Mouse (Mus musculus): ENCODE results near the gene Slc17a1.

Gene Slc17a1

DNA sequence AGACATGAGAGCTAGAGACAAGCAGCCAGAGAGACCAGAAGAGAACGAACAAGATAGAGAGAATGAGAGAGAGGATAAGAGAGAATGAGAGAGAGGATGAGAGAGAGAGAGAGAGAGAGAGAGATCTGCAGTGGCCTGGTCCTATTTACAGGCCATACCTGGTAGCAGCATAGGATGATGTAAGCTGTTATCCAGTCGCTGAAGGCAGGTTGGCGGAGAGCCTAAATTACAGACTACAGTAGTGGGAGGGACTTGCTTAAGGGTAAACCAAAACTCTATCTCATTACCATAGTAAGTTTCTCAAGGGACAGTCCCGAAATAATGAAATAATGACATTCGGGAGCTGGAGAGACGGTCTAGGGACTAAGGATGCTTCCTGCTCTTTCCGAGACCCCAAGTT is at the start of gene Slc17a1:
Gene Slc17a1, plus strand, starts transcription at position 346 of the 400 bp plus-strand sequence.
- in situ Hi-C loops (cut with MboI, MseI), result no loop called here

DNA sequence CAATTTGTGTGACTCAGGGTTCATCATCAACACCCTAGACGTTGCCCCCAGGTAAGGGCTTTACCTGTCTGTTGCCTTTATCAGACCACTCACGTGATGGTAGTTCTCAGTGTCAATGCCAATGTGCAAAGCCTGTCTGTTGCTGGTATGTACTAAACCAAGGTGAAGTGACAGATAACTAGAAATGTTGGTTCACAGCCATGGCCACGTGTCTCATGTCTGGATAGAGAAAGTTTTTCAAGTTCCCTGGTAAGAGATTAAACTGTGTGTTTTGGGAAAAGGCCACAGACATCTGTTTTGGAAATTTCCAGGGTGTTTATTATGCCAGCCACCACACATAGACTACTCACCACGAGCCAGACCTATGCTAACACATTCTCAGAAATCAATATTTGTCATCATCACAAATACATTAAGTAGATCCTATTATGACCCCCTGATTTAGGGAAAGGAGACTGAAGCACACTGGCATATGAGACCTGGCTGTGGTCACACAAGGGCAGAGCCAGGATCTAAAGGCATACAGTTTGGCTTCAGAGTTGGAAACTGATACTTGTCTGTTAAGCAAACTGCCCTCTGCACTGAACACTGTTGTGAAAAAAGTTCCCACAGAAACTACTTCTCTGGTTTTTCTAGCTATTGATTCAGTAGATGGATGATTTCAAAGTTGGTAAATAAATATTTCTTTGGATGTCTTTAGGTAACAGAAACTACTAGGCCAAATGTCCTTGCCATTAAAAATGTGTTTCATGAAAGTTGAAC is 47.2 kb upstream of the Slc17a1 start:
- in situ Hi-C loops (cut with MboI, MseI), result no loop called here

DNA sequence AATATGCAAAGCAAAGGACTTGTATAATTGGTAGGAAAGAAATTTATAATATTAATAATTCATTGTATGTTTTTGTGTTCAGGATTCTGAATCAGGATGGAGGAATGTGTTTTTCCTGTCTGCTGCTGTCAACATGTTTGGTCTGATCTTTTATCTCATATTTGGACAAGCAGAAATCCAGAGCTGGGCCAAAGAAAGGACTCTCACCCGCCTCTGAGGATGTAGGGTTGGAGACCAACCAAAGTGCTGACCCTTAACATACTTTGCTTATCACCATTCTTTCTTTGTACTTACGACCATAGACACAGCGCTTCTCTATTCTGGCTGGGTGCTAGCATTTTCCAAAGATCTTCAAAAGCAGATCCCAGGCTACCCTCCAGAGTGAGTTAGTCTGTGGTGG is 45.3 kb upstream of the Slc17a1 start:
- in situ Hi-C loops (cut with MboI, MseI), result no loop called here

- in situ Hi-C loops (cut with MboI, MseI), result no loop called here
These were observed 40.9 kb upstream of the Slc17a1 start for GRCm38 (mm10) chr13:23826606-23827005.

- in situ Hi-C loops (cut with MboI, MseI), result loop anchor here (10.0 kb wide), 1 partner anchor 462 kb away; no protein-coding TSS in a partner anchor
These were observed 34.5 kb upstream of the Slc17a1 start for GRCm38 (mm10) chr13:23833053-23833452.

DNA sequence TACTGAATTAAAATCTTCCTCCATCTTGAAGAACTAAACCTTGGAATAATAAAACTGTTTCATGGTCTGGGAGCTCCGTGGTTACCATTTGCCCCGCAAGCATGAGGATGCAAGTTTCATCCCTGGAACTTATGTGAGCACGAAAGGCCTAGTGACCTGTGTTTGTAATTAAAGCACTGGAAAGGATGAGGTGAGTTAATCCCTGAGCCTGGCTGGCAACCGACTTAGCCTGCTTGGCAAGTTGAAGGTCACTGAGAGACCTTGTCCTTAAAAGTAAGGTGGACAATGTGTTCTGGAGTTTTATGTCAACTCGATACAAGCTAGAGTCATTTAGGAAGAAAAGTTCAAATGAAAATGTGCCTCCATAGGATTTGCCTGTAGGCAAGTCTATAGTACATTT is 32.7 kb upstream of the Slc17a1 start:
- in situ Hi-C loops (cut with MboI, MseI), result loop anchor here (10.0 kb wide), 1 partner anchor 460 kb away; no protein-coding TSS in a partner anchor

DNA sequence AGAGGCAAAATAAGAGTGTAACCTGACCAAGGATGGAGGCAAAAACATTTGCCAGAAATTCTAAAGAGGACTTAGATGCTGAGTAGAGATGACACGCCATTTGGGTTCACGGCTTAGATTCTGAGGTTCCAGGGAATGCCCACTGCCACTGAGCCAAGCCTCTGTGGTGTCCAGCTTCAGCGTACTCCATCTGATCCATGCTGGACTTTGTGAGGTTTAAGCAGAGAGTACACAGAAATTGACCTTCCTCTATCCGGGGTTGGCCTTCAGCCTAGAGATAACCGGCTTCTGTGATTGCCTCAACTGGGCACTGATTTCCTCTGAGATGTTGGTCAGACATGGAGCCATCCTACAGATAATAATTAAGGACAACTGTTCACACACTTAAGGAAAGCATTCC is 30.9 kb upstream of the Slc17a1 start:
- in situ Hi-C loops (cut with MboI, MseI), result loop anchor here (10.0 kb wide), 1 partner anchor 458 kb away; no protein-coding TSS in a partner anchor

DNA sequence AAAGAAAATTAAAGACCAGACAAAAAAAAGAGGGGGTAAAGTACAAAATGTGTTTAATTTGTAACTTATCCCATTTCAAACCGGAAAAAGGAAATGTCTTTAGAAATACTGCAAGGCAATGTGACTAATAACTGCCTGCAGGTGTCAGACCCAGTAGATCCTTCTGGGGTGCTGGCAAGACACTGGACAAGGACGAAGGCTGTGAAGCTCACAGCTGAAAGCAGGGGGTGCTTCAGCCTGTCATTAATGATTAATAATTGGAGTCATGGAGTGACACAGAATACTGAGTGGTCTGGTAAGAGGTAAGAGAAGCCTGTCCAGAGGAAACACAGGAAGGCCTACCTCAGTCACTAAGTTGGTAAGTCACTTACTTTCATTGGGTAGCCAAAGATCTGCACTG is 28.2 kb upstream of the Slc17a1 start, which contains the start of gene Slc17a3:
Gene Slc17a3, plus strand, starts transcription at position 127 of the 400 bp plus-strand sequence.
- in situ Hi-C loops (cut with MboI, MseI), result loop anchor here (10.0 kb wide), 1 partner anchor 455 kb away; no protein-coding TSS in a partner anchor

DNA sequence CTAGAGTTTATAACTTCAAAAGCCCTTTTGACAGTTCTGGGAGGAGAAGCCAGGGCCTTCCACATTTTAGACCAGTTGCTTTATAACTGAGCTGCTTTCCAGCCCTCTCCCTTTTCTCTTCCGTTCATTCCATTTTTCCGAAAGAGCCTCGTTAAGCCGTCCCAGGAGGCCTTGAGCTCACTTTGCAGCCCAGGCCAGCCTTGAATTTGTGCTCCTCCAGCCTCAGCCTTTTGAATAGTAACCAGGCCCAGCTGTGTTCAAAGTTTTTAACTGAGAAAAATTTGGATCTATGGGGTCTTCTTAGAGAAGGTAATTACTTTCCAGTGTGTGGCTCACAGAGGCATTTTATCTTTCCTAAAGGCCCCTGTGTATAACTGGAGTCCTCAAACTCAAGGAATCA is 21.7 kb upstream of the Slc17a1 start:
- in situ Hi-C loops (cut with MboI, MseI), result no loop called here

DNA sequence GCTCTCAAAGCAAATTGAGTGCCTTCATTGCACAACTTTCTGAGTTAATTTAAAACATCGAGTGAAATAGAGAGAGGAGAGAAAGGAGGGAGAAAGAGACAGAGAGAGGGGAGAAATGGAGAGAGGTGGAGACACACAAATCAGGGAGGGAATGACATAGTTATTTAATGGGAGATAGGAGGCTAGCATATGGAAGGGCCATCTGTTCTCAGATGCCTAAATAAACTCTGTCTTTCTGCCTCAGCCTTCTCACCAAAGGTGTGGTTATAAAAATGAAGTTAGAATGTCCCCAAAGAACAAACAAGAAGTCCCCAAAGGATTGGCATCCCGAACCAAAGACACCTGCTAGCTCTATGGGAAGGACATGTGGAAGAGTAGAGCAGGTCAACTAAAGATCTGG is 18.3 kb upstream of the Slc17a1 start:
- in situ Hi-C loops (cut with MboI, MseI), result no loop called here

- in situ Hi-C loops (cut with MboI, MseI), result no loop called here
These were observed 11.1 kb upstream of the Slc17a1 start for GRCm38 (mm10) chr13:23856401-23856800.

GRCm38 (mm10) chr13:23861815-23862214 is 5.7 kb upstream of the Slc17a1 start:
- in situ Hi-C loops (cut with MboI, MseI), result no loop called here

GRCm38 (mm10) chr13:23864711-23865110 is 2.8 kb upstream of the Slc17a1 start:
- in situ Hi-C loops (cut with MboI, MseI), result no loop called here

DNA sequence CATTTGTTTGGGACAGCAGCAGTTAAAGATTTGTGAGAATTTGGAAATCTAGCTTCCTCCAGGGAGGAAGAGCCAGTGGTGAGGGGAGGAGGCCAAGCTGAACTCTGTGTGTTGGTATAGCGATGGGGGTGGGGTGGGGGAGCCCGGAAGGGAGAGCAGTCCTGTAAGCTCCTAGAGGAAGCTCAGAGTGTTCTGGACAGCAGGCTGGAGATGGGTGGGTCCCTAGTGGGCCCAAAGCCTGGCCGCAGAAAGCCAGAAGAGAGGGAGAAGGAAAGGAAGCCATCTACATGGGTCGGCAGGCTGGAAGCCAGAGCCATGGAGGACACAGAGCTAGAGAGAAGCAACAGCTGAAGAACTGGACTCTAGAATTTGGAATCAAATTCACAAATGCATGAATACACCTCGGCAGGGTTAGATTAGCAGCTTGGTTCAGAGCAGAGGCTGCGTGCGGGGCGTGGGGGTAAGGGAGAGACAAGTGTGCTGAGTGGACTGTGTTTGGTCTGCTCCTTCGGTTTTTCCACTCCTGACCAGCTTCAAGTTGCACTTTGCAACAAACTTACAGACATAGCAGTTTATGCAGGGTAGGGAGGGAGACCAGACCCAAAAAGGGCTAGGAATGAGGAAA is 1.4 kb upstream of the Slc17a1 start:
- in situ Hi-C loops (cut with MboI, MseI), result no loop called here

GRCm38 (mm10) chr13:23867000-23867399 is 550 bp upstream of the Slc17a1 start:
- in situ Hi-C loops (cut with MboI, MseI), result no loop called here

GRCm38 (mm10) chr13:23868790-23869533 is 1.4 kb downstream of the Slc17a1 start:
- in situ Hi-C loops (cut with MboI, MseI), result no loop called here

- in situ Hi-C loops (cut with MboI, MseI), result no loop called here
These were observed 2.4 kb downstream of the Slc17a1 start for GRCm38 (mm10) chr13:23869996-23870395.

- in situ Hi-C loops (cut with MboI, MseI), result no loop called here
These were observed 5.6 kb downstream of the Slc17a1 start for GRCm38 (mm10) chr13:23873141-23873540.

DNA sequence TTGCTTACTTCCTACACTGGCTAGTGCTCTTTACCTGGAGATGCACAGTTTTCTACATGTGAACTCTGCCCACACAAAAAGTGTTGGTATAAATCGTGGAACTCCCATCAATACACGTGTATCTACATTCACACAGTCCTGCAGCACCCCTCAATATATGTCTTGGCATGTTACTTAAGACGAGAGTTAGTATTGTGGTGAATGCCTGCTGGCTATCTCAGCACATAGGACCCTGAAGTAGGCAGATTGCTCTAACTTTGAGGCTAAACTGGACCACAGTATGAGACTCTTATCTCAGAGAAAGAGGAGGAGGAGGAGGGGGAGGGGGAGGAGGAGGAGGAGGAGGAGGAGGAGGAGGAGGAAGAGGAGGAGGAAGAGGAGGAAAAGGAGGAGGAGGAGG is 11.6 kb downstream of the Slc17a1 start:
- in situ Hi-C loops (cut with MboI, MseI), result no loop called here

DNA sequence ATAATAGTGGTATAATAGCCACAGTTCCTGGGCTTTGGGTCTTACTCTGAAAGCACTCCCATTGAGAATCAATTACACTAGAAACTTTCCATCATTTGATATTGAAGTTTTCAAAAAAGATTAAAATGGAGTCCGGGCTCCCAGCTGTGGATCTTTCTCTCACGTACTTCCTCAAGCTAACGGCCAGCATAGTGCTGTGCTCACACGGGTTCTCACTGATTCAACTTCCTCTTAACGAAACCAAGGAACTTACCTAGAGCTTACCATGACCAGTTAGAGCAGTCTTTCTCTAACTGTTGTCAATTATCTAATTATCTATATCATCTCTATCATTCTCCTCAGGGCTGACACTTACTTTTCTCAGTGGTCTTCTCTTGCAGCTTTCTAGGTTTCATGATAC is 12.1 kb downstream of the Slc17a1 start:
- in situ Hi-C loops (cut with MboI, MseI), result no loop called here

GRCm38 (mm10) chr13:23885540-23885939 is 18.0 kb downstream of the Slc17a1 start:
- in situ Hi-C loops (cut with MboI, MseI), result loop anchor here (5.0 kb wide), 1 partner anchor 87 kb away; no protein-coding TSS in a partner anchor
